Mouse (Mus musculus) G1E-ER4 (cell line): Measurements from ENCODE around the gene Gm12216. TPM values are rescaled to one million over a fixed set of nuclear protein-coding genes. Genes with fewer than 3 reads are reported as not detected.

Experiments
- GATA1 ChIP-seq: IDR thresholded peaks from one replicate; pipeline ENCODE4 v1.8.0; 2012; ENCODE audit warnings: low read length, inconsistent platforms
- polyA plus RNA-seq: library from polyadenylated mRNA; stranded (reverse); fragments of >175 nt; gene quantifications from 2 replicates; pipeline ENCODE4 v1.2.3, GENCODE M21; 2012

The Gm12216 gene
- polyA plus RNA-seq, 1 experiment = not detected

- no peak for TF ChIP-seq GATA1
Measured at GRCm38 (mm10) chr11:53839663-53840642, 19.1 kb downstream of the Gm12216 start.

GRCm38 (mm10) chr11:53839147-53839546, 19.9 kb downstream of the Gm12216 start:
- TF ChIP-seq GATA1 = no peak

DNA sequence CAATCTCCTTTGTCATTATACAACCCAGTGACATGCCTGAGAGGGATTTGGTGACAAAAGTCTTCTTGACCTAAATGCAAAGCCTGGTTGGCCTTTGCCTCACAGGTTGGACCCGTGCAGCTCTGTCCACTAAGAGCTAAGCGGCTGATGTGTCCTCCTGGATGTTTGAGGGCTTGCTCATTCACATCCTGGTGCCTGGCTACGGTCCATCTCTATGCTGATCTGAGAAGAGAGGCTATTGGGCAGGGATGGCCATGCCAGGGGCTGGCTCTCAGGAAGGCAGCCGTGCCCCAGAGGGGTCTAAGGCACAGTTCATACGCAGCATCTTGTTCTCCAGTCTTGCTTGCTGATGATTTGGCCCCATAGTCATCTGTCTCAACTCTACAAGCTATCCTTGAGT, 21.3 kb downstream of the Gm12216 start:
- no peak for TF ChIP-seq GATA1

- no peak for TF ChIP-seq GATA1
Measured at GRCm38 (mm10) chr11:53835379-53836010, 23.6 kb downstream of the Gm12216 start.

DNA sequence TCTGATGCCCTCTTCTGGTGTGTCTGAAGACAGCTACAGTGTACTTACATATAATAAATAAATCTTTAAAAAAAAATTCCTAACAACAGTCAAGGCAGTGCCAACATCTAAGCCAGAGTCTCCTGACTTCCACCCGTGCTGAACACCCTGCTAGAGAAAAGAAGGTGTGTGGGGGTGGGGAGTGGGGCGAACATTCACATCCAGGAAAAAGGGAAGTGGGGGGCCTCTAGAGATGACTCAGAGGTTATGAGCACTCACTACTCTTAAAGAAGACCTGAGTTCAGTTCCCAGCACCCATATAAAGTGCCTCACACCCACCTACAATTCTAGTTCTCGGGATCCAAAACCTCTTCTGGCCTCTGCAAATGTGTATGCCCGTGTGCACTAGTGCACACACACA, 33.6 kb downstream of the Gm12216 start:
- no peak for TF ChIP-seq GATA1

- TF ChIP-seq GATA1 = no peak
Measured at GRCm38 (mm10) chr11:53821945-53822338, 37.1 kb downstream of the Gm12216 start.

DNA sequence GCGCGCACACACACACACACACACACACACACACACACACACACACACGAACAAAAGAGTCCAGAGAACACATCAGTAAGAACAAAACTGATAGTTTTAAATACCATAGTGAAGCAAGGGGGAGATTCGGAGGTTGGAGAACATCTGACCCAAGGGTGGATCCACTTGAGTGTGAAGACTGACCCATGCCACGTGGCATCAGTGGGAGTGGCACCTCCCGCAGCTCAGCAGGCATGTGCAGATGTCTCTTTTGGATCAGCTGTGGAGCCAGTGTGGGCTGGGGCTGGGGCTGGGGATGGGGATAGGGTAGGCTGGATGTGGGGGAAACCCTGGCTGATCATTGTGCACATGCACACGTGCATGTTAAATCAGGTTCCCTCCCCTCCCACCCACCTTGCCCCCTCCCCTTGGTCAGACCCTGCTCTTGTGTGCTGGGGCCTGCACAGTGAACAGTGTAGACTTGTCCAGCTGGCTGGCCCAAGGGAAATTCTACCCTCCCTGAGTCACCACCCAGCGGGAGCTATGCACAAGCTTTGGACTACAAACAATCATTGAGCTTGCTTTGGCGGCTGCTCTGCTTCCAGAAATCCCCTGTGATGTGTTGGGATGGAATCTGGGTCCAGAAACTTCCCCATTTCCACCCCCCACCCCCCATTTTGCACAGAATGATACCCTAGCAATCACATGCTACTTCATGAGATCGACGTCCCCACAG, 37.7 kb downstream of the Gm12216 start:
- no peak for TF ChIP-seq GATA1

DNA sequence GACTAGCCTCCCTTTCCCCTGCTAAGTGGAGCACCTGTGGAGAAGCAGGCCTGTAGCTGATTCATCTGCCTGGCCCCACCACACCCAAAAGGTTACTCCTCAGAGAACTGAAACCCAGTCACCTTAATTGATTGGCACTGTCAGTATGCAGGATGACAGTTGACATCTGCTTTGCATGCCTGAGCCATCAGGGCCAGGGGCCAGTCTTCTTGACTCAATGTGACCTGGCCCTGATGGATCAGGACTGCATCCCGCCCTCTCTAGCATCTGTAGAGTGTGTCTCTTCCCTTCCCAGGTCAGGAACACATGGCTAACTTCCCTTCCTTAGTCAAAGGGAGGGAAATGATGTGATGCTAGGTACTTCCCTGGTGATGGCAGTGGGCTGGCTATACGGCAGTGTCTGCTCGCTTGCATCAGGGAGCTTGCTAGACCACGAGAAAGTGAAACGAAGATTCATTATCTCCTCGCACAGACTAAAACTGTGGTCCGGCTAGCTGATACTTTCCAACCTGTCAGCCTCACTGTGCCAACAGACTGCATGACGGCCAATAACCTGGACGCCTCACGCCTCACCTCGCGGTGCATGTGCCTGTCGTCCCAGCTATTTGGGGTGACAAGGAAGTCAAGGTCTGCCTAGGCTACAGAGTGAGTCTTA, 38.4 kb downstream of the Gm12216 start:
- no peak for TF ChIP-seq GATA1

- no peak for TF ChIP-seq GATA1
Measured at GRCm38 (mm10) chr11:53819511-53819910, 39.5 kb downstream of the Gm12216 start.

- TF ChIP-seq GATA1 = no peak
Measured at GRCm38 (mm10) chr11:53818794-53819193, 40.3 kb downstream of the Gm12216 start.

GRCm38 (mm10) chr11:53816841-53817375, 42.1 kb downstream of the Gm12216 start:
- no peak for TF ChIP-seq GATA1

DNA sequence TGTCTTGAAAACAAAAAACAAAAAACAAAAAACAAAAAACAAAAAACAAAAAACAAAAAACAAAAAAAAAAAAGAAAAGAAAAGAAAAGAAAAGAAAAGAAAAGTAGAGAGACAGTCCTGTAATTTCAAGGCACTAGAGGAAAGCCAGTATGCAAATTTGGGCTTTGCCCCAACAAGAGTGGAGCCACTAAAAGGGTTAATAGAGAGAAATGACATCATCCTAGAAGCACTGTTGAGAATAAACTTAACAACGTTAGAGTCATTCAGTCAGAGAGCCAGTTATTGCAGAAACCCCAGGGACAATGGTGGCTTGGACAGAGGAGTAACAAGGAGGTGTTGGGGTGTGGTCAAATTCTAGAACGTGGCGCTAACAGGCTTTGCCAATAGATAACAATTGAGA, 44.2 kb downstream of the Gm12216 start:
- no peak for TF ChIP-seq GATA1

DNA sequence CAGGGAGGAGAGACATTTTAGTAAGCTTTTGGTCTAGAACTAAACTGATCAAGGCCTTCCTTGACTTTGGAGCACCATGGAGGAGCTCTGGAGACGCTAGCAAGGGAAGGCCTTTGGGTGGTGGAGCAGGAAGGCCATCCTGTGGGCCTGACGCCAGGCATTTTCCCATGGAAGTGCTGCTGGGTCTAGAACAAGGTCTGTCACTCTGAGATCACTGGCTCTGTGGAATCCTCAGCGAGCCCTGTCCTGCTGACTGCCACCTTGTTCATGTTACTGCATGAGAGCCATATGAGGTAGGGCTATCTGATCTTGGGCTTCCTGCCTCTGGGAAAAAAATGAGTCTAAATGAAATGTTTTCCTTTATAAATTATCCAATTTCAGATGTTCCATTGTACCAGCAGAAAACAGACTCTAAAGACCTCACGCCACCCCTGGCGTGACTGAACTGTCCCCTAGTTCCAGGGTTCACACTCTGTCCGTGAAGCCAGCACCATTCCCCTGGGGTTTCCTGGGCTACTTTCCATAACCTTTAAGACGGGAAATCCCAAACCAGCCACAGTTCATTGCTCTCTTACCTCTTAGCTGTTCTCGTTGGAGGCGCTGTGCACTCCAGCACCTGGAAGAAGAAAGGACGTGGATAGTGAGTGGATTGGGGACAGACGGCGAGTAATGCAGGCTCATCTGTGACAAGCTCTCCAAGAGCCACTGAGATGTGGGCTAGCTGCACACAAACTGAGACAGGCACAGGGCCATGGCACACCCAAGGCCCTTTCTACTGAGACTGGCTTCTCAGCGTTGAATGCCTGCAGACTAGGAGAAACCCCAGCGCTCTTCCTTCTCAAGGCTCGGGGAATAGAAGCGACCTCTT, 45.8 kb downstream of the Gm12216 start:
- no peak for TF ChIP-seq GATA1

- TF ChIP-seq GATA1 = no peak
Measured at GRCm38 (mm10) chr11:53811312-53811711, 47.7 kb downstream of the Gm12216 start.

- no peak for TF ChIP-seq GATA1
Measured at GRCm38 (mm10) chr11:53810749-53811148, 48.3 kb downstream of the Gm12216 start.
